In genomic region chr6:38974162-38974525, GRCm38 (mm10) we compare ENCODE assay signal across 16 mouse cellular contexts.
A peak's percentile ranks its signal among the peaks of the same experiment; 100 is the strongest.
DNase-seq lines count a peak whose midpoint lies in the region; TF ChIP-seq lines count a peak whose summit lies in the region.
"Had no signal": no experiment of that assay in that cellular context is flagged by ENCODE, and none has a peak within 500 bp of the region (broad histone marks: within the 10 kb centered on the region; RNA-seq: fewer than 3 reads in every experiment).

No protein-coding gene starts in this region.

- peaks cover 14% of the 10 kb centered on the region; the same call in 1 of the 2 replicates for H3K4me1 ChIP-seq in spleen, adult 2 months (ENCODE audit: control insufficient read depth, insufficient read depth, insufficient read length)
- H3K4me1 ChIP-seq: embryonic facial prominence, embryonic 12.5 days; forebrain, embryonic 15.5 days; heart, embryonic 15.5 days; limb, embryonic 15.5 days had no signal

- peak overlapping the region; percentile 24; the same call in 1 of the 2 replicates for H3K27ac ChIP-seq in spleen, adult 2 months (ENCODE audit: insufficient read depth, low read length)
- H3K27ac ChIP-seq: embryonic facial prominence, embryonic 12.5 days; forebrain, embryonic 15.5 days; gastrocnemius, adult 2 months; heart, embryonic 15.5 days; limb, embryonic 15.5 days; neural tube, embryonic 12.5 days had no signal

- no peak overlapping the region for H3K4me3 ChIP-seq in spleen, adult 2 months (ENCODE audit: extremely low read depth, insufficient read depth, insufficient read length)
- H3K4me3 ChIP-seq: embryonic facial prominence, embryonic 12.5 days; forebrain, embryonic 15.5 days; gastrocnemius, adult 2 months; heart, embryonic 15.5 days; limb, embryonic 15.5 days; neural tube, embryonic 12.5 days had no signal

- no peak for DNase-seq in spleen, adult 2 months (ENCODE audit: low read depth in 1 of 2, low spot score in 2 of 2)
- DNase-seq in spleen, adult 18-20 months = no peak
- peak; percentile 87 for DNase-seq in kidney, adult 9 months
- DNase-seq in kidney, postnatal 36 days = peak; percentile 81 to 84
- peak; percentile 8 for DNase-seq in splenic B cell, adult 2 months (ENCODE audit: low read depth, low spot score)
- no peak for DNase-seq in natural killer cell, adult 2 months (ENCODE audit: low spot score in 2 of 2)
- no peak for DNase-seq in urinary bladder, postnatal 14 days (ENCODE audit: low spot score)
- no peak for DNase-seq in spleen, postnatal 36 days (ENCODE audit: low spot score in 2 of 2)
- DNase-seq: cerebellum, adult 18-20 months; gastrocnemius, adult 2 months; heart, adult 18-20 months had no signal

- H3K36me3 ChIP-seq in spleen, adult 2 months (ENCODE audit: control insufficient read depth, insufficient read depth, low read length) = no peaks in the 10 kb centered on the region
- H3K36me3 ChIP-seq in splenic B cell, adult 2 months (ENCODE audit: control insufficient read depth, insufficient read depth, low read length, poor library complexity, severe bottlenecking) = no peaks in the 10 kb centered on the region
- H3K36me3 ChIP-seq: embryonic facial prominence, embryonic 12.5 days; forebrain, embryonic 15.5 days; heart, embryonic 15.5 days; limb, embryonic 15.5 days; neural tube, embryonic 12.5 days had no signal

- 59% methylated on average over 1 of the region's 1 CpGs for WGBS in spleen, adult 2 months

- no peaks in the 10 kb centered on the region for H3K27me3 ChIP-seq in spleen, adult 2 months (ENCODE audit: control insufficient read depth, insufficient read depth, low read length)
- no peaks in the 10 kb centered on the region for H3K27me3 ChIP-seq in splenic B cell, adult 2 months (ENCODE audit: control insufficient read depth, insufficient read depth, low read length, poor library complexity, severe bottlenecking)
- H3K27me3 ChIP-seq: embryonic facial prominence, embryonic 12.5 days; forebrain, embryonic 15.5 days; heart, embryonic 15.5 days; limb, embryonic 15.5 days; neural tube, embryonic 12.5 days had no signal

- TF ChIP-seq POLR2A in spleen, adult 2 months (IDR thresholded peaks at IDR 0.05; ENCODE audit: low read depth, low read length) = no peak

- TF ChIP-seq CTCF in spleen, adult 2 months (IDR thresholded peaks at IDR 0.05; ENCODE audit: extremely low read depth, insufficient read depth, insufficient read length, insufficient replicate concordance) = no peak

Comparison
In these comparisons a context has a peak if more than half of its experiments do, and no peak if none do; other contexts are left out.
1. DNase-seq: peak in kidney, adult 9 months (single experiment), kidney, postnatal 36 days (2 of 2) and splenic B cell, adult 2 months (single experiment); none in spleen, adult 2 months (0 of 2), spleen, adult 18-20 months (0 of 2), natural killer cell, adult 2 months (0 of 2), urinary bladder, postnatal 14 days (single experiment) and spleen, postnatal 36 days (0 of 2).